Mouse (Mus musculus): ENCODE data around the gene Atg9a. TPM values are rescaled to one million over a fixed set of nuclear protein-coding genes. Genes with fewer than 3 reads are reported as not detected.

The Atg9a gene
- polyA plus RNA-seq (2015; fragmentation: Nextera tagmentation; extraction: Ambion mirVana): 66.7 and 73.9 TPM in 2 replicates

GRCm38 (mm10) chr1:75191622-75192402, at the start of gene Atg9a, which contains the start of gene Ankzf1:
Gene Atg9a, minus strand, starts transcription at chr1:75192196.
Gene Ankzf1, plus strand, starts transcription at chr1:75192151.

DNA sequence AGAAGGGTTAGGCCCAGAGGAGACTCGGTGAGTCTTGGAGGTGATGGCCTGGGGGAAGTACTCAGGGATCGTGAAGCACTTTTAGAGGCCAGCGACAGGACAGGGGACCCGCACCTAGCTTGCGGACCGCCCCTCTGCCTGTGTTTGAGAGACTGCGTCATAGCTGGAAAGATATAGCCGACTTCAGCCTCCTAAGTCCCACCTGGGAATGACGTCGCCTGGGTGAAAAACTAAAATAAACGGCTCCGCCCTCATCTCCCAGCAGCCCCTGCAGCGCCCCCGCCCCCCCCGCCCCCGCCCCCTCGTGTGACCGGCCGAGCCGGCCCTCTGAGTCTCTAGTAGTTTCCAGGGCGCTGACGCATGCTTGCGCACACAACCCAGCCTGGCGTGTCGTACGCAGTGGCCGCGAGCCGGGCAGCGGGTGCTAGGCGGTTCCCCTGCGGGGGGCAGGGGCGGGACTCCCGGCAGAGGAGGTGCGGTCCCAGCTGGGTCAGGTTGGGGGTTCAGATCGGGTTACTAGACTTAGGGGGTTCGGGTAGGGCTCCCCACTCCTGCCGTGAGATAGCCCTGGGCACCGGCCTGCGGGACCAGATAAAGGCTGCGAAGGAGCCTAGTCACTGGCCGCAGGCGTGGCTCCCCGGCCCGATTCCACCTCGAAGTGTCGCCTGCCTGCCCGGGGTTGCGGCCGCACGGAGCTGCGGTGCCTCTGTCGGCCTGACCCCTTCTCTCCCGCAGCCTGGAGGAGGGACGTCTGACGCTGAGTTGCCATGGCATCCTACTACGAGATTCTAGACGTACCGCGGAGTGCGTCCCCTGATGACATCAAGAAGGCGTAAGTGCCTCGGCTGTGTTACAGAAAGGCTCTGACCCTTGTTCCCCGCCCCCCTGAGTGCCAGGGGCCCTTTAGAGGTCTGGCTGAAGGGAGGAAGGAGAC, 44.4 kb upstream of the Atg9a start, which contains the start of gene Dnajb2:
Gene Dnajb2, plus strand, starts transcription at position 290 of the 934 bp plus-strand sequence.

GRCm38 (mm10) chr1:75231664-75232152, 39.7 kb upstream of the Atg9a start, which contains the start of gene A630095N17Rik:
Gene A630095N17Rik, minus strand, starts transcription at chr1:75232102.

GRCm38 (mm10) chr1:75219531-75219930, 27.5 kb upstream of the Atg9a start, which contains the start of gene Tuba4a:
Gene Tuba4a, minus strand, starts transcription at chr1:75219865.

DNA sequence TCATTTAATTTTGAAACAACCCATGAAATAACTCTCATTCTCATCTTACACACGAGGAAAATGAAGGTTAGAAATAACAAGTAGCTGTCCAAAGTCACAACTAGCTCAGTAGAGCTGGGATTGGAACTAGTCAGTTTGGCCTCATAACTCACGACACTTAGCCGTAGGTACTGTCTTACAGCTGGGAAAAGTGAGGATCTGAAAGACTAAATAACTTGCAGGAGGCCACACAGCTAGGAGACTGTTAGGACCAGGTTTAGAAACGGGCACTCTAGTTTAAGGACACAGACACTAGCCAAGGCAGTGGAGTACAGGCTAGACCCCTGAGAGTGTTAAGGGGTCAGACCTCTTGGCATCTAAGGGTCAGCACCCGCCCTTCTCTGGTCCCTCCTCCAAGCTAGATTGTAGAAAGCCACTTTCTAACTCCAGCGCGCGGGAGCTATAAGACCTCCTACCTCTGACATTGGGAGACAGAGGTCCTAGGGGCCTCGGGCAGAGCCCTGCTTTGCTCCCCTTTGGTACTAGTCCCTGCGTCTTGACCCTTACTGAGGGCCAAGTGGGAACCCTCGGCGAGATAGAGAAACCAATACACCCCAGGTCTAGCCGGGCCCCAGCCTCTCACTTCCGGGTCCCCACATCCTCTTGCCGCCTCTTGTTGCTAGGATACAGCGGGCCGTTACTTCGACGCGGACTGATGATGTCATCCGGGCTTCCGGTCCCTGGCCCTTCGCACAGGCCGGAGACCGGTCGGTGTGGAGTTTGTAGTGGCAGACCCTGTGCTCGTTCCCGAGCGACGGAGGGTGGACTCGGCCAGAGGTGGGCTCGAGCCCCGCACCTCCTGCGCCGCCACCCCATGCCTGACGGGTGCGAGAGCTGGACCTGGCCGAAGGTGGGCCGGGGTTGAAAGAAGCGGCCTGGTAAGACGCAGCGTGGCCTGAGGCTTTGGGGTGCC, 18.4 kb upstream of the Atg9a start, which contains the start of the genes Glb1l and Stk16:
Gene Glb1l, minus strand, starts transcription at position 678 of the 952 bp plus-strand sequence.
Gene Stk16, plus strand, starts transcription at position 703 of the 952 bp plus-strand sequence.

GRCm38 (mm10) chr1:75180105-75180590, 11.8 kb downstream of the Atg9a start, which contains the start of gene Abcb6:
Gene Abcb6, minus strand, starts transcription at chr1:75180392.

DNA sequence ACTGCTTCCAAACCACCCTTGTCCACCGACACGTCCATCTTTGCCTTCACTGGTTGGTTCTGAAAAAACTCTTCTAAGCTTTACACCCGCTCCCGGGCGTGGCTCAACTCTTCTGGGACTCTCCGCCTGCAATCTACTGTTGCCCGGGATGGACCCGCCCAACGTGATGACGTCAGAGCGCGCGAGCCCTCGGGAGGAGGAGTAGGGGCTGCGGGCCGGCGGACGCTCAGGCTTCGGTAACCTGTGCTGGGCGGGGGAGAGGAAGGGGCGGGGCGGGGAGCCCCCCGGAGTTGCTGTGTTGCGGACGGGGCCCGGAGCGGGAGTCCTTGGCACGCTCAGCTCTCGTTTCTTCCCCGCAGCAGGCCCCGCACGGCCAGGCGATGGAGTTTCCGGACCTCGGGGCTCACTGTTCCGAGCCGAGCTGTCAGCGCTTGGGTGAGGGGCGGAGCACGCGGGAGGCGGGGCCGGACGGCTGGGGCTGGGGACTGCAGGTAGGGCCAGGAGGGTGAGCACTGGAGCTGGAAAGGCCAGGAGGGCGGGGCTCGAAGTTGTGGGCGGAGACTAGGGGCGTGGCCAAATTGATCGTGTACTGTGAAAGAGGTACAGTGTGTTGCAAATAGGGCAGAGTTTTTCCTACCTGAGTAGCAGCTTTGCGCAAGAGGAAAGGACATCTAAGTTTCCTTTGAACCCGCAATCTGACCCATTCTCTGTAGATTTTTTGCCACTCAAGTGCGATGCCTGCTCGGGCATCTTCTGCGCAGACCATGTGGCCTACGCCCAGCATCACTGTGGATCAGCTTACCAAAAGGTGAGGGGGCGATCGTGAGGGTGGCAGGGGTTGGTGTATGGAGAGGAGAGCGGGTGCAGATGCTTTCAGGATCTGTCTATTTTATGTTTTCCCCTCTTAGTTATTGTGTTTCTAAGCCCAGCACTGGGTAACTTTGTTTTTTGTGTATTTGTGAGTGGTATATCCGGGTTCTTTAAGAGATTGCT, 23.2 kb downstream of the Atg9a start, which contains the start of gene Zfand2b:
Gene Zfand2b, plus strand, starts transcription at position 175 of the 993 bp plus-strand sequence.

GRCm38 (mm10) chr1:75142301-75143261, 49.4 kb downstream of the Atg9a start, which contains the start of the genes Cnppd1 and Retreg2:
Gene Cnppd1, minus strand, starts transcription at chr1:75142711.
Gene Retreg2, plus strand, starts transcription at chr1:75142778.

GRCm38 (mm10) chr1:75133421-75134207, 58.4 kb downstream of the Atg9a start, which contains the start of gene Slc23a3:
Gene Slc23a3, minus strand, starts transcription at chr1:75133890.

Small RNAs within 50 kb of the gene (microRNA-seq; reads per million reads assigned to microRNA genes)
- gene Gm27943: not detected

Other genes starting within 250 kb of the Atg9a start
- 0.10 and 0.15 TPM in 2 replicates for gene Ihh, start 240.5 kb downstream of the Atg9a start, polyA plus RNA-seq (2015; fragmentation: Nextera tagmentation; extraction: Ambion mirVana)
- 4.5 and 4.7 TPM in 2 replicates for gene Nhej1, start 67.0 kb downstream of the Atg9a start, polyA plus RNA-seq (2015; fragmentation: Nextera tagmentation; extraction: Ambion mirVana)
- not detected in 2 replicates for gene Slc23a3, start 58.3 kb downstream of the Atg9a start, polyA plus RNA-seq (2015; fragmentation: Nextera tagmentation; extraction: Ambion mirVana)
- gene Cnppd1, start 49.5 kb downstream of the Atg9a start, polyA plus RNA-seq (2015; fragmentation: Nextera tagmentation; extraction: Ambion mirVana): 32.1 and 35.5 TPM in 2 replicates
- 148 and 155 TPM in 2 replicates for gene Retreg2, start 49.4 kb downstream of the Atg9a start, polyA plus RNA-seq (2015; fragmentation: Nextera tagmentation; extraction: Ambion mirVana)
- gene Zfand2b, start 23.6 kb downstream of the Atg9a start, polyA plus RNA-seq (2015; fragmentation: Nextera tagmentation; extraction: Ambion mirVana): 37.1 and 39.3 TPM in 2 replicates
- gene Abcb6, start 11.8 kb downstream of the Atg9a start, polyA plus RNA-seq (2015; fragmentation: Nextera tagmentation; extraction: Ambion mirVana): 44.3 and 44.7 TPM in 2 replicates
- gene Ankzf1, start within 50 bp of the Atg9a start, polyA plus RNA-seq (2015; fragmentation: Nextera tagmentation; extraction: Ambion mirVana): 19.4 and 20.2 TPM in 2 replicates
- 11.7 and 17.5 TPM in 2 replicates for gene Glb1l, start 18.6 kb upstream of the Atg9a start, polyA plus RNA-seq (2015; fragmentation: Nextera tagmentation; extraction: Ambion mirVana)
- gene Stk16, start 18.6 kb upstream of the Atg9a start, polyA plus RNA-seq (2015; fragmentation: Nextera tagmentation; extraction: Ambion mirVana): 118 and 119 TPM in 2 replicates
- gene Tuba4a, start 27.7 kb upstream of the Atg9a start, polyA plus RNA-seq (2015; fragmentation: Nextera tagmentation; extraction: Ambion mirVana): 200 and 210 TPM in 2 replicates
- gene A630095N17Rik, start 39.9 kb upstream of the Atg9a start, polyA plus RNA-seq (2015; fragmentation: Nextera tagmentation; extraction: Ambion mirVana): 0.34 and 0.51 TPM in 2 replicates
- 72.4 and 86.4 TPM in 2 replicates for gene Dnajb2, start 44.2 kb upstream of the Atg9a start, polyA plus RNA-seq (2015; fragmentation: Nextera tagmentation; extraction: Ambion mirVana)
- gene Ptprn, start 72.3 kb upstream of the Atg9a start, polyA plus RNA-seq (2015; fragmentation: Nextera tagmentation; extraction: Ambion mirVana): 51.2 and 57.2 TPM in 2 replicates
- 505 and 560 TPM in 2 replicates for gene Resp18, start 86.2 kb upstream of the Atg9a start, polyA plus RNA-seq (2015; fragmentation: Nextera tagmentation; extraction: Ambion mirVana)
- gene Dnpep, start 125.8 kb upstream of the Atg9a start, polyA plus RNA-seq (2015; fragmentation: Nextera tagmentation; extraction: Ambion mirVana): 125 and 134 TPM in 2 replicates
- gene Des, start 168.1 kb upstream of the Atg9a start, polyA plus RNA-seq (2015; fragmentation: Nextera tagmentation; extraction: Ambion mirVana): 2.2 and 2.5 TPM in 2 replicates
- gene Speg, start 183.1 kb upstream of the Atg9a start, polyA plus RNA-seq (2015; fragmentation: Nextera tagmentation; extraction: Ambion mirVana): 21.1 and 25.5 TPM in 2 replicates
- gene Gmppa, start 243.7 kb upstream of the Atg9a start, polyA plus RNA-seq (2015; fragmentation: Nextera tagmentation; extraction: Ambion mirVana): 60.4 and 69.0 TPM in 2 replicates